Mouse (Mus musculus) monocyte, adult 5-6 weeks (primary cell): ENCODE measurements around the gene Mrtfa. TPM values are rescaled to one million over a fixed set of nuclear protein-coding genes. Genes with fewer than 3 reads are reported as not detected.

Experiments
- ATAC-seq: fragments of 153-309, 156-312 bp; replicated peaks from 2 replicates; pipeline ENCODE4 v1.8.0; 2017; ENCODE audit warnings: mild to moderate bottlenecking; ENCODE audit not compliant: low TSS enrichment, insufficient number of reproducible peaks, severe bottlenecking, poor library complexity, low FRiP score
- total RNA-seq: library from RNA; stranded (forward); fragments of 200-1000, 200-491, 200-594 nt; gene quantifications from 3 replicates; pipeline ENCODE4 v1.2.3, GENCODE M21; 2017

Mrtfa gene
- total RNA-seq, 1 experiment from 2014 or later, result 45.6 TPM

- ATAC-seq, result no peak
Measured at GRCm38 (mm10) chr15:81083826-81084225, 106.7 kb downstream of the Mrtfa start.

- ATAC-seq, result 0 out of 2 replicates have a peak, but pooled peaks have one; percentile 37
Measured at GRCm38 (mm10) chr15:81083281-81083680, 107.3 kb downstream of the Mrtfa start.

- peak; percentile 82 for ATAC-seq
Measured at GRCm38 (mm10) chr15:81081216-81081615, 109.3 kb downstream of the Mrtfa start.

- ATAC-seq, result no peak
Measured at GRCm38 (mm10) chr15:81080405-81080804, 110.2 kb downstream of the Mrtfa start.

- no peak for ATAC-seq
Measured at GRCm38 (mm10) chr15:81079255-81079654, 111.3 kb downstream of the Mrtfa start.

GRCm38 (mm10) chr15:81077551-81077950, 113.0 kb downstream of the Mrtfa start:
- ATAC-seq, result no peak

GRCm38 (mm10) chr15:81074543-81074942, 116.0 kb downstream of the Mrtfa start:
- peak; percentile 74 for ATAC-seq

- ATAC-seq, result no peak
Measured at GRCm38 (mm10) chr15:81073751-81074150, 116.8 kb downstream of the Mrtfa start.

GRCm38 (mm10) chr15:81072748-81073147, 117.8 kb downstream of the Mrtfa start:
- ATAC-seq, result no peak

- no peak for ATAC-seq
Measured at GRCm38 (mm10) chr15:81070470-81070869, 120.1 kb downstream of the Mrtfa start.

GRCm38 (mm10) chr15:81068641-81069381, 121.7 kb downstream of the Mrtfa start:
- ATAC-seq, result no peak

GRCm38 (mm10) chr15:81067761-81068160, 122.8 kb downstream of the Mrtfa start:
- no peak for ATAC-seq

- ATAC-seq, result no peak
Measured at GRCm38 (mm10) chr15:81066976-81067375, 123.6 kb downstream of the Mrtfa start.

GRCm38 (mm10) chr15:81064661-81065060, 125.9 kb downstream of the Mrtfa start:
- ATAC-seq, result no peak

- ATAC-seq, result peak; percentile 64
Measured at GRCm38 (mm10) chr15:81064143-81064542, 126.4 kb downstream of the Mrtfa start.

GRCm38 (mm10) chr15:81062616-81063015, 127.9 kb downstream of the Mrtfa start:
- ATAC-seq, result no peak

GRCm38 (mm10) chr15:81062175-81062588, 128.4 kb downstream of the Mrtfa start:
- ATAC-seq, result no peak

GRCm38 (mm10) chr15:81060975-81061374, 129.6 kb downstream of the Mrtfa start:
- ATAC-seq, result no peak

GRCm38 (mm10) chr15:81057736-81058135, 132.8 kb downstream of the Mrtfa start:
- no peak; the same call in 1 of the 2 replicates for ATAC-seq

GRCm38 (mm10) chr15:81055488-81055887, 135.1 kb downstream of the Mrtfa start:
- no peak for ATAC-seq

- ATAC-seq, result no peak
Measured at GRCm38 (mm10) chr15:81052491-81052890, 138.1 kb downstream of the Mrtfa start.
